Mouse (Mus musculus) mesoderm, embryonic 11.5 days (tissue): Measurements from ENCODE around the gene Usp25.
A peak's percentile ranks its signal among the peaks of the same experiment; 100 is the strongest.

ENCODE experiments used
- DNase-seq: peaks from one replicate; pipeline ENCODE4 v3.0.0-alpha.2; 2012; ENCODE audit warnings: low read depth, low spot score

Usp25 gene

GRCm38 (mm10) chr16:77034329-77034728 lies 20.8 kb downstream of the Usp25 start:
- DNase-seq: no peak

- DNase-seq: no peak
Observed at GRCm38 (mm10) chr16:77034751-77035150, 21.2 kb downstream of the Usp25 start.

GRCm38 (mm10) chr16:77041573-77041972 lies 28.1 kb downstream of the Usp25 start:
- DNase-seq: no peak

GRCm38 (mm10) chr16:77043499-77043898 lies 30.0 kb downstream of the Usp25 start:
- no peak for DNase-seq

GRCm38 (mm10) chr16:77054184-77054583 lies 40.7 kb downstream of the Usp25 start:
- DNase-seq: no peak

GRCm38 (mm10) chr16:77055519-77056159 lies 42.1 kb downstream of the Usp25 start:
- DNase-seq: no peak

GRCm38 (mm10) chr16:77056160-77056520 lies 42.6 kb downstream of the Usp25 start:
- DNase-seq: no peak

GRCm38 (mm10) chr16:77058567-77058966 lies 45.1 kb downstream of the Usp25 start:
- peak; percentile 52 for DNase-seq

GRCm38 (mm10) chr16:77060166-77060565 lies 46.7 kb downstream of the Usp25 start:
- DNase-seq: no peak

GRCm38 (mm10) chr16:77063916-77064315 lies 50.4 kb downstream of the Usp25 start:
- DNase-seq: no peak

GRCm38 (mm10) chr16:77076954-77077735 lies 63.6 kb downstream of the Usp25 start:
- DNase-seq: no peak

- no peak for DNase-seq
Observed at GRCm38 (mm10) chr16:77077736-77078005, 64.2 kb downstream of the Usp25 start.

- no peak for DNase-seq
Observed at GRCm38 (mm10) chr16:77084071-77084470, 70.6 kb downstream of the Usp25 start.

GRCm38 (mm10) chr16:77089806-77090205 lies 76.3 kb downstream of the Usp25 start:
- DNase-seq: no peak

GRCm38 (mm10) chr16:77093526-77093925 lies 80.0 kb downstream of the Usp25 start:
- no peak for DNase-seq

- no peak for DNase-seq
Observed at GRCm38 (mm10) chr16:77095017-77095551, 81.6 kb downstream of the Usp25 start.

- peak; percentile 74 for DNase-seq
Observed at GRCm38 (mm10) chr16:77099018-77099869, 85.7 kb downstream of the Usp25 start.

- DNase-seq: no peak
Observed at GRCm38 (mm10) chr16:77103637-77104264, 90.2 kb downstream of the Usp25 start.

GRCm38 (mm10) chr16:77111268-77111667 lies 97.8 kb downstream of the Usp25 start:
- no peak for DNase-seq

- DNase-seq: no peak
Observed at GRCm38 (mm10) chr16:77125908-77126307, 112.4 kb downstream of the Usp25 start.

GRCm38 (mm10) chr16:77128683-77129082 lies 115.2 kb downstream of the Usp25 start:
- peak; percentile 47 for DNase-seq

- no peak for DNase-seq
Observed at GRCm38 (mm10) chr16:77133055-77133454, 119.5 kb downstream of the Usp25 start.
